Mouse (Mus musculus) T-cell, adult 2 months (primary cell): Measurements from ENCODE around the gene Srcin1.

Source experiments
- DNase-seq: peaks from one replicate; pipeline ENCODE4 v3.0.0; 2022; ENCODE audit warnings: low spot score

Srcin1 gene

GRCm38 (mm10) chr11:97552151-97552550 is 23.8 kb downstream of the Srcin1 start:
- DNase-seq = no peak

GRCm38 (mm10) chr11:97548757-97549156 is 27.2 kb downstream of the Srcin1 start:
- DNase-seq = no peak

GRCm38 (mm10) chr11:97547957-97548706 is 27.9 kb downstream of the Srcin1 start:
- no peak for DNase-seq

GRCm38 (mm10) chr11:97546804-97547411 is 29.1 kb downstream of the Srcin1 start:
- DNase-seq = peak; percentile 19

- no peak for DNase-seq
These were observed 30.0 kb downstream of the Srcin1 start for GRCm38 (mm10) chr11:97545808-97546560.

GRCm38 (mm10) chr11:97543883-97544282 is 32.1 kb downstream of the Srcin1 start:
- DNase-seq = no peak

- no peak for DNase-seq
These were observed 32.7 kb downstream of the Srcin1 start for GRCm38 (mm10) chr11:97543181-97543733.

GRCm38 (mm10) chr11:97542171-97543150 is 33.5 kb downstream of the Srcin1 start:
- DNase-seq = no peak

GRCm38 (mm10) chr11:97540604-97541003 is 35.4 kb downstream of the Srcin1 start:
- no peak for DNase-seq

GRCm38 (mm10) chr11:97540136-97540535 is 35.9 kb downstream of the Srcin1 start:
- no peak for DNase-seq

GRCm38 (mm10) chr11:97539622-97540021 is 36.4 kb downstream of the Srcin1 start:
- DNase-seq = no peak

- DNase-seq = no peak
These were observed 38.4 kb downstream of the Srcin1 start for GRCm38 (mm10) chr11:97537580-97538089.

GRCm38 (mm10) chr11:97536835-97537579 is 39.0 kb downstream of the Srcin1 start:
- no peak for DNase-seq

- DNase-seq = no peak
These were observed 39.8 kb downstream of the Srcin1 start for GRCm38 (mm10) chr11:97536083-97536747.

- no peak for DNase-seq
These were observed 40.3 kb downstream of the Srcin1 start for GRCm38 (mm10) chr11:97535660-97536059.

- DNase-seq = no peak
These were observed 40.7 kb downstream of the Srcin1 start for GRCm38 (mm10) chr11:97535308-97535630.

GRCm38 (mm10) chr11:97534442-97535307 is 41.3 kb downstream of the Srcin1 start:
- DNase-seq = peak; percentile 17

GRCm38 (mm10) chr11:97533653-97534052 is 42.3 kb downstream of the Srcin1 start:
- no peak for DNase-seq
